Mouse (Mus musculus) c-Kit-negative CD71-positive TER-119-positive erythroid progenitor cells, embryonic 14.5 days (primary cell): ENCODE measurements around the gene Mmp14.

Source experiments
- DNase-seq: peaks from one replicate; pipeline ENCODE4 v3.0.0-alpha.2; 2013; ENCODE audit warnings: low read depth, low spot score

The Mmp14 gene

DNA sequence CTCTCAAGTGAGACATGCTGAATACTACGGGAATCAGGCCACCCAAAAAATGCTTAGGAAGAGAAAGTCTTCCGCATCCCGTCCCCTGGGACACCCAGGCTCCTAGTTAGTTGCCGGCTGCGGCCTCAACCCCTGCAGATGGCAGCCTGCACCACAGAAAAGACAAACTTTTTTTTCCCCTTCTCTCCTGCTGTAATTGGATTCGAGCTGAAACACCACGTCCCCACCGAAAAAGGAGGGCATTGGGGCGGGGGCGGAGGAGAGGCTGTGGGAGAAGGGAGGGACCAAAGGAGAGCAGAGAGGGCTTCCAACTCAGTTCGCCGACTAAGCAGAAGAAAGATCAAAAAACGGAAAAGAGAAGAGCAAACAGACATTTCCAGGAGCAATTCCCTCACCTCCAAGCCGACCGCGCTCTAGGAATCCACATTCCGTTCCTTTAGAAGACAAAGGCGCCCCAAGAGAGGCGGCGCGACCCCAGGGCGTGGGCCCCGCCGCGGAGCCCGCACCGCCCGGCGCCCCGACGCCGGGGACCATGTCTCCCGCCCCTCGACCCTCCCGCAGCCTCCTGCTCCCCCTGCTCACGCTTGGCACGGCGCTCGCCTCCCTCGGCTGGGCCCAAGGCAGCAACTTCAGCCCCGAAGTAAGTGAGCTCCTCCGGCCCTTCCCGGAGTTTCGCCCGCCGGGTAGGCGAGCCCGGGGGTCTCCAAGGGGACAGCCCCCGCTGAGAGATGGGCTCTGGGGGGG lies at the start of gene Mmp14:
Gene Mmp14, plus strand, starts transcription at position 279 of the 744 bp plus-strand sequence.
- no peak for DNase-seq

DNA sequence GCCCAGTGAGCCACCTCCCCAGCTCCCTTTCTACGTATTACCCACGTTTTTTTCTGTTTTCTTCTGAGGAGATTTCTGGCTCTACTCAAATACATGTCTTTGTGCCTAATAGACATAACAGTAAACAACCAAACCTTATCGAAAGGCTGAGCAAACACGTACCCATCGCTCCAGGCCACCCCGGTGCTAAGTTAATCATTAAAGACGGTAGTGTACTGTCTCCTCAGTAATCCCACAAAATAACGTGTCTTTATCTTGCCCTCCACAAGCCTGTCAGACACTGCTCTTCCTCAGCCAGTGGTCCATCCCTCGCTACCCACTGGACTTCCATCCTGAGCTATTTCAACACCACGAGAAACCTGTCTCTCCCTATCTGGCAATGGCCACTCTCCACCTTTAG lies 49.6 kb upstream of the Mmp14 start:
- DNase-seq: no peak

DNA sequence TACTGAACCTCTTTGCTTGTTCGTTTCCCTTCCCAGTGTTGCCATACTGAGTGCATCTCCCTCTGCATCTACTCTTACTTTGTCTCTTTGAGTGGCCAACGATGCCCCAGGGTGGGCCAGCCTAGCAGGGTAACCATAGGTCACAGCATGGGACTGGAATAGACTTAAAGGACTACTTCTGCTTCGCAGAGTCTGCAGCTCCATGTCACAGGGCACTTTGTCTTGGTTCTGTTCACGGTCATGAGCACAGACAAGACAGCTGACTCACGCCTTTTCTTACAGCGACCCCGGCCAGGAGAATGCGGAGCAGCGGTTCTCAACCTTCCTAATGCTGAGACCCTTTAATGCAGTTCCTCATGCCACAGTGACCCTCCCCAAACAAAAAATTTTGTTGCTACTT lies 48.8 kb upstream of the Mmp14 start:
- no peak for DNase-seq

DNA sequence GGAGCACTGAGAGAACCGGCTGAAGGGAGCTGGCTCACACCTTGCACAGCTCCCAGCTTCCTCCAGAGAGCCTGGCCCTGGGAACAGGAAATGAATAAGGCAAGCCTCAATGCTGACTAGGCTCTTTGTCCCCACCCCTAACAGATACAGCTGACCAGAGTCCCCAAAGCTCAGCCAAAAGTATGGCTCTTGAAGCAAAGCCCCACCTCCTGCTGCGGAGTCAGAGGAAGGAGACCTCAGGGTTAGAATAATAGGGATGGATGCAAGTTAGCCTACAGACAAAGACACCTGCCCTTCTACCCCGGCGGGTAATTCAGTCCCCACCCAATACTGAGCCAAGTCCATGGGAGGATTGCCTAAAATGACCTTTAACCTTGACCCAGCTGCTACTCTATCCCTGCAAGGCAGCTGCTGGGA lies 48.0 kb upstream of the Mmp14 start:
- DNase-seq: no peak

DNA sequence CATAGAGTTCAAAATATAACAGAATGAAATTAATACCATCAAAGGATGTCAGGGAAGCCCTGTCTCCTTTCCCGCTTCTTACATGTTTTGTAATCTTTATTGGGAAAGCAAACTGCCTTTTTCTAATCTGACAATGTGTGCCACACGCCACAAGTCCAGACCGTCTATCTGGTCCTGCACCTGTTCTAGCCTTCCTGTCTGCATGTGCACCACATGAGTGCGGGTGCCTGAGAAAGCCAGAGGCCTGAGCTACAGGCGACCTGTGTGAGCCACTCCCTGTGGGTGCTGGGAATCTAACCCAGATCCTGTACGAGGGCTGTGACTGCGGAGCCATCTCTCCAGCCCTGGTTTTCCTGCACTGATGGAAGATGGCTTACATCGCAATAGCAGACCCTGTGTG lies 47.0 kb upstream of the Mmp14 start:
- no peak for DNase-seq

DNA sequence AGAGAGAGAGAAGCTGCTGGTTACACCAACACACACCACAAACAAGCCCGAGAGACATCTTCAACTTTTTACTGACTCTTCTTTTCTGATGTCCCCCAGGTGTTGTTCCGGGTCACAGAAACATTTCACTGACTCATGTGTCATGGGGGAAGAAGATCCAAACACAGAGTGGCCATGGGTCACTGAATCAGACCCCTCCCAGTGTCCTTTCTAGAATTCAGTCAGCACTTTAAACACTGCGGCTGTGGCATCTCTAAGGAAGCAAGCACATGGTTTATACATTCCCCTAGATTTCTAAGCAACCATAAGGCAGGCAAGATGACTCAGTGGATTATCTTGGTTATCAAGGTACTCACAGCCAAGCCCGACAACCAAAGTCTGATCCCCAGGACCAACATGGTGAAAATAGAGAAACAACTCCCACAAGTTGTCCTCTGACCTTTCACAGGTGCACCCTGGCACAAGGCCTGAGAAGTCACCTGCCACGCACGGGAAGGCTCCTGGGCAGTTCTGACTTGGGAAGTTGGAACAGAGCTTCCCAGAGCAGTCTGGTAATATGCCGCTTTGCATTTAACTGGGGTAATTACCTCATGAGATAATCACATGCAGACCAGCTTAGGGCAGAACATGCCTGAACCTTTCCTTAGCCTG lies 45.3 kb upstream of the Mmp14 start:
- no peak for DNase-seq

DNA sequence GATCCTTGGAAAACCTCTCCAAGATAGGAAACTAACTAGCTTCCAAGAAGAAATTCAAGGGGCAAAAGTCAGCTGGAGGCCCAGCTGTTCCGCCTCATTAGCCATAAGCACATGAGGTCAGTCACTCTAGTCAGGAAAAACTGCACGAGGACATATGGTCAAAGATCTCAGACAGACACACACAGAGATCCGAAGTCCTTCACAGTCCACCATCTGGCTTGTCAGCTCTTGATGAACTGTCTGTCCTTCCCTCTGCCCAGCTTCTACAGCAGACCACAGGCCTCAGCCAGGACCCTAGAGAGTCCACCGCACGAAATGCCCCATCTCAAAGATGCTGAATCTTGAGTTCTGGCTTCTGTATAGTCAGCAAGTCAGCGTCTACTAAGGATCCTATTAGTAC lies 43.9 kb upstream of the Mmp14 start:
- no peak for DNase-seq

DNA sequence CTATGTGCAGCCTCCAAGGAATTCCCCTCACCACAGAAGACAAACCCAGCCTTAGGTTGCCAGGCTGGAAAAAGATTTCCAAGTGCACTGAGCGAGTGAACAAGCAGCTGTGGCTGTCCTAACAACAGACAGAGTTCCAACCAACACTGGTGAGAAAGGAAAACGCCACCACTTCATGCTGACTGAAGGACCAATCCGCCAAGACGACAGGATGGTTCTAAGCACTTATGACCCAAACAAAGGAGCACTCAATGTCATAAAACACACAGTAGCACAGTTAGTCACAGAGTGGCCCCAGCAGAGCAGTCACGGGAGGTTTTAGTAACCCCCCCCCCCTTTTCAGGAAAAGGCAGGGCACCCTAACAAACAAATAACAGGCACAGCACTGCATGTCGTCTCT lies 40.6 kb upstream of the Mmp14 start:
- no peak for DNase-seq

DNA sequence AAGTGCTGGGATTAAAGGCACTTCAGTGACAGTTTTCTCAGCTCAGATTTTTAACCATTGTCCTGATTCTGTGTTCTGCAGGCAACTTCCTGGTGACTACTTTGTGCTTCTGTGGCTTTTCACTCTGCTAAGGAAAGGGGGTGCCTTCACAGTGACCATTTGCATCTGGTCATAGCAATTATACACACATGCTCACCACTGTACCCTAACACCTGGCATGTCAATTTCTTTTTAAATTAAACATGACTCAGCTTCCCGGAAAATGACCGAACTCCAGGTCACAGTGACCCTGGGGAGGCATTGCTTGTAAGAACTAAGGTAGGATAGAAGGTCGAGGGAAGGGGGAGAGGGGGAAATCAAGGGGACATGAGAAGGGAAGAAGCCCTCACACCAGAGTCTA lies 37.6 kb upstream of the Mmp14 start:
- DNase-seq: no peak

DNA sequence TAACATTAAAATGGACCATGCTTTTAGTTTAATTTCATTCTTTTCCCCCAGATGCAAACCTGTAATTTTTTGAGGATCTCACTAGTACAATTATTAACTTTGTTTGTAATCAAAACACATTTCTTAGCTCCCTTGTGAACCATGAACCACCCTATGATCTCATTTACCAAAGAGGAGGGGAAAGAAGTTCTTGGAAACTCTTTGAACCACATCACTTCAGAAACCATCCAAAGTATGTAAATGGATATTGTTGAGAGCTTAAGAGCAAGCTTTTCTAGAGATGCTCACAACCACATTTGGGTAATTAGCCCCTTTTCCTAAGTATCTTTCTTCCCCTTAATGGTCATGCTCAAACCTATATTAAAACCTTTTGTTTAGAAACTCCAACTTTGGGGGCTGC lies 37.1 kb upstream of the Mmp14 start:
- no peak for DNase-seq

DNA sequence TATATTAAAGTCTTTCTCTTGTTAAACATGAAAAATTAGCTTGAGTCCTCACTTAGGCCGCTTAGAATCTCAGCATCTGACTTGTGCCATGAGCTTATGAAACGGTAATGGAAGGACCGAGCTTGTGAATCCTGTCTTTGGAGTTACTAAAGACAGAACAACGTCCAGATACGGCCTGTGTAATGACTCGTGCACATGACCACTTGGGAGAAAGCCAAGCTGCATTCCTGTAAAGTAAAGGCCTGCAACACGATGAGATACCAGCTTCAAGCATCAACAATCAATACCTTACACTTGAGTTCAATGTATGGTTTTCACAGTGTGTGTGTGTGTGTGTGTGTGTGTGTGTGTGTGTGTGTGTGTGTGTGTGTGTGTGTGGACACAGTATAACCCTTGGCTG lies 34.7 kb upstream of the Mmp14 start:
- DNase-seq: no peak

DNA sequence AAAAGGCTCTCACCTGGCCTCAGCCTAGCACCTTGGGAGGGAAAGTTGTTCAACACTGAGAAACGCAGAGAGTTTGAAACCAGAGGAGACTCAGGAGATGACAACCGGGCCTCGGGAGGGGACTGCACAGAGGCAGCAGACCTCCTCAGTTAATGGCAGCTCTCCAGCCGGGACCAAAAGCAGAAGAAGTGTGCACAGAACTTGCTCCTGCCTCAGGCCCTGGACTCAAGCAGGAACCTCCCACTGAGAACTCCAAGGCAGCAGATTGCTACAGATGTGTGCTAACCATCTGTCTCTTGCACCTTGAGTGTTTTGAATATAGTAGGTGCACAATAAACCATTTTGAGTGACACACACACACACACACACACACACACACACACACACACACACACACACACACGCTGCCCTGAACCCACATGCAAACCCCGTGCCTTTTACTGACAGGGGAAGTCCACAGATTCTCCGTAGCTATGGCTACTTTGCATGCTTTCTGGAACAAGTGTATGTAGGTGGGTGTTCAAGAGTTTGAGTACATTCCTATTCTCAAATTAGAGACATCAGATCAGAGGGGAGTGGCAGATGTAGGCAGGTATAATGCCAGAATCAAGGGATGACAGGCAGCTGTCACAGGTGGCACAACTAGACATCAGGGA lies 33.4 kb upstream of the Mmp14 start:
- DNase-seq: no peak

DNA sequence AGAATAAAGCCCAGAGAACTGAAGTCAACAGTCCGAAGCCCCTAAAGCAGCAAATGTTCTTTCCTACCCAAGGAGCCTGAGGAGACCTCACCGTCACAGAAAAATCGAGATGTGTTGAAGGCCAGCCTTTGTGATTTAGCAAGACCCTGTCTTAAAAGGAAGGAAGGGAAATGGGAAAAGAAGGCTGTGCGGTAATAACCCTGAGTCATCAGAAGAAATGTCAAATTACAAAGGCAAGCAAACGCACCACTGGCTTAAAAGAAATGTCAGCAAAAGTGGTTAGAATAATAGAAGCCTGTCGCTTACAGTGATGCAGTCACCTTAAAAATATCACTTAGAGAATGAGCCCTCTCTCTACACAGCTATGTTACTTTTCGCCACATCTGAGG lies 32.9 kb upstream of the Mmp14 start:
- no peak for DNase-seq

DNA sequence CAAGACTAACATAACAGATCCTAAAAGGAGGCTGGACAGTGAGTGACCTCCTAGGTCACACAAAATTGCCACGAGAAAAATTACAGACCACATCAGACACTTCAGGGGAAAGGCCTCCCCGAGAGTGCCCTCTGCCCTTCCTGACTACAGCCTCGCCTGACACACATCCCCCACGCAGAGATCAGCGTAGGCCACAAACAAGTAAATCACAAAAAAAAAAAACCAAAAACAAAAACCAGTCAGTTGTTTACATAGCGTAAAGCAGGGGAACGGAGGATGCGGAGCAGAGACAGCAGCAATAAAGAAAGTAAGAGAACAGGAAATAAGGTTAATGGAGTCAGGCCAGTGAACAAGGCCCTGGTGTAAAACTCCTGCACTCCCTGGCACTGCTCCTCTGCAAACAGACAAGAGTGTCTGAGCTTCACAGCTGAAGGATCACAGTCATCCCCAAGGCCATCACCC lies 32.5 kb upstream of the Mmp14 start:
- no peak for DNase-seq

DNA sequence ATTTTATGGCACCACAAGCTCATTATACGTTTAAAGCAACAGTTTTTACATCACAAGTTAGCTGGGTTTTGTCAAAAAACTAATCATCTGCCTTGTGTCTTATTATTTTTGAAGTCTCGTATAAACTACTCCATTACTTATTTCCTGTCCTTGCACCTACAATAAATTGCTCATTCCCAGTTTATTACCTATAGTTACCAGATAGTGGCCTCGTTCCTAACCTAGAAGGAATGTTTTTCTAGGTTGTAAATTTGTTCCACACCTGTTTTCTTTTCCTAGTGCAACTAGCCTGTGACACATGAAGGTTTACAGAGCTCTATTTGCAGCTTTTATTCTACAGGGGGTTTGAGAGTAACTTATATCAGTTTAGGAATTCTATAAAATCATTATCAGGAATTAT lies 29.7 kb upstream of the Mmp14 start:
- no peak for DNase-seq

DNA sequence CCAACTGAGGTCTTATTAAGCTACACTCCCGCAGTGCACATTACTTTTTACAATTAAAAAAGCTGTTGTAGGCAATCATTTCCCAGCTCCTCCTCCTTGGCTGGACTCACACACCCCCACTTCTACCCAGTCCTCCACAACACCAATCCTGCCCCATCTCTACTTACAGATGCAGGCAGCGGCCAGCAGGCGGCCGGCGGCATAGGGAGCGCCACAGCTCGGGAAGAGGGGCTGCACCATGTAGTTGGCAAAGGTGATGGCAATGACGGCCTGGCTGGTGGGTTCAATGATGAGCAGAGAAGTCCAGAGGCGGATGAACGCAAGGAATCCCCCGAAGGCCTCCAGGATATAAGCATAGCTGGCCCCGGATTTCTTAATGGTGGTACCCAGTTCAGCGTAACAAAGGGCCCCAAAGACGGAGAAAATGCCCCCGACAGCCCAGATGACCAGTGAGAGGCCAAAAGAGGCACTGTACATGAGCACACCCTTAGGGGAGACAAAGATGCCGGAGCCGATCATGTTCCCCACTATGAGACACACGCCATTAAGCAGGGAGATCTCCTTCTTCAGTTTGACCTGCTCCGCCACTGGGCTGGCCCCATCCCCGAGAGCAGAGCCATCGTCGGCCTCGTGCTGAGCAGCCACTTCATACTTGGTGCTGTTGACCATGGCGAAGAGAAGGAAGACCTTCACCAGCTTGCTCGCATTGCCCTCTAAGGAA lies 22.9 kb upstream of the Mmp14 start:
- DNase-seq: no peak

DNA sequence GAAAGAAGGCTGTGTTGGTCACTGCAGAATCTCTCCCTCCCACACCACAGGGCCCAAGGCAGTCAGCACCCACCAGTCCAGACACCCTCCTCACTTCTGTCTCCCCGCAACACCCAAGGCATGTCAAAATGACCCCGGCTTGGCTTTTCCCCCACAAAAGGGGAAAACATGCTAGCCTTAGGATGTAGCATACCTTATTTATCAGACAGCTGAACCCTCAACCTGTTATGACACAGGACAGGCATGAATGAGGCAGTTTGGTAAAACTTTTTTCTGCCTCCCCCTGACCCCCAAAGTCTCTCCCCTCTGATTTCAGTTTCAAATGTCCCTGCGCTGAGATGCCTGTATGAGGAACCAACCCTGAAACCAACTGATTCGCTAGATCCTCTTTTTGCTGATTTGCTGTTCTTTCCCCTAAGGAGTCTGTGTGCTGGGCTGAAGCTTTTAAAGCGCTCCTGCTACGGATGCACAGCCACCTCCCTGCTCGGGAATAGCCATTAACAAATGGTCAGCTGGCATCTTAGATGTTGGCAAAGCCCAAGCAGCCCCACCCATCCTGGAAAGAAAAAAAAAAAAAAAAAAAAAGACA lies 22.3 kb upstream of the Mmp14 start:
- DNase-seq: no peak

DNA sequence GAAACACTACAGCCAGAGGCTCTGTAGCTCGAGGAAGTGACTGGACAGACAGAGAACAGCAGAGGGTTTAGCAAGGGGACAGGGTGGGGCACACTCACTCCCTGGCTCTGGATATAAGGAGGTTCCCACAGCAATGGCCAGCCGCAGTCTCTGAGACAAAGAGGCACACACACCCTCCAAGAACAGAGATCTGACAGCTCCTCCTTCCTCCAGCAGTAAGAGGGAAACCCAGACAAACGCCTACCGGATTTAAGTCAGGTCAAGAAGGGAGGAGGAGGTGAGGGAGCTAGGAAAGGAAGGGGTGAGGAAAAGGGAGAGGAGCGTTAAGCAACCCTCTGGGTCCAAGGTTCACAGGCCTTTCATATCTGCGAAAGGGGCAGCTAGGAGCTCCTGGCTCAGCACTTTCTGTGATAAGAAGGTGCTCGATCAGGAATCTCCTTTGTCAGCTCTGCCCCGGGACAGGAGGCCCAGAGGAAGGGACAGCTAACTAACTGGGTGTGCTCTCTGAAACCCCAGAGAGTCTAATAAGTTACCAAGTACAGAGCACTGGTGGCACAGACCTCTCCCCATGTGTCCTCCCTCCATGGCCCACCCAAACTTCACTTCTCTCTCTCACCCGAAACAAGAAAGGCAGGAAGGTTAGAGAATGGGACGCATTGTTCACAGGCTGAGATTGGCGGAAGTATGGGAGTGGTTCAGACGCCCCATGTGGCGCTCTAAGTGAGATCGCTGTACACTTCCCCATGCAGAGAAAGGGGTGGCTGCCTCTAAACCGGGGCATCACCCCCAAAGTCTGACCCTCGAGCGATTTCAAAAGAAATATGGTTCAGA lies 21.2 kb upstream of the Mmp14 start:
- no peak for DNase-seq

DNA sequence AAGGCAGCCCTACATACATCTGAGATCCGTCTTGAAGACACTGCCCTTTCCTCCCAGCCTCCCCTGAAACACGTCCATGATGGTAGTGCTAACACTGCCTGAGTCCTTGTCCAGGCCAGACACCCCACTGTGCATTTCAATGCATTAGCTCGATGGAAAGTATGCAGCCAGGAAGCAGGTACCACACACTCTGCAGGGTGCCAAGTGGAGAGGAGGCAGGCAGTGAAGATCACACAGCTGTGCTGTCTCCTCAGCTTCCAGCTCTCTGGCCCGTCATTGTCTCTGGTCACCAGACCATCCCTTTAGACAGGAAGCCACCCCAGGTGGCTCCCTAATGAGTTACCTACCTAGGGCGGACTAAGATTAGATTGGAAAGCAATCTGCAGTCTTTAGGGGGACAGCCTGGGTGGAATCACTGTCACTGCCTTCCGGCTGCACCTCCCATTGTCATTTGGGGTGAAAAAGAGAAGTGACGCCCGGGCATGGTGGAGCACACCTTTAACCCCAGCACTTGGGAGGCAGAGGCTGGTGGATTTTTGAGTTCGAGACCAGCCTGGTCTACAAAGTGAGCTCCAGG lies 19.3 kb upstream of the Mmp14 start:
- DNase-seq: no peak

DNA sequence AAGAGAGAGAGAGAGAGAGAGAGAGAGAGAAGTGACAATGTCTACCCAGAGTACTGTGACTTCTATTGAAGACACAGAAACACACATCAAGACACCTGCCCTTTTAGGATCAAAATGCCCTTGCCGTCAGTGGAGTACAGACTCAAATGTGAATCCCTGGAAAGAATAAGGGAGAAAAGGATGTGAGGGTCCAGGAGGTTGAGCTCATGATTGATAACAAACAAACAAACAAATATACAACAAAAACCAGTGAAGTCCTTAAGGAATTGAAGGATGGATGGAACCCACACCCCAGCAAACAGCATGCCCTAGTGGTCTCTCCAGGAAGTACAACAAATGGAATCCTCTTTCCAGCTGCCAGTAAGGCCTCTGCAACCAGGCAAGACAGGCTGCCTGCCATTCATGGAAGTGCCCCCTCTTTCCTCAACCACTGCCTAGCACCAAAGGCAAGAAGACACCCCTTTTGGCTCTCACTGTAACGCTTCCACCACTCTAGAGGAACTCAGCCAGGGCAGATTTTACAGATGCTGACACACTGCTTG lies 18.7 kb upstream of the Mmp14 start:
- no peak for DNase-seq
